Mouse (Mus musculus): ENCODE measurements around the gene Gm43552.

Gm43552 gene

DNA sequence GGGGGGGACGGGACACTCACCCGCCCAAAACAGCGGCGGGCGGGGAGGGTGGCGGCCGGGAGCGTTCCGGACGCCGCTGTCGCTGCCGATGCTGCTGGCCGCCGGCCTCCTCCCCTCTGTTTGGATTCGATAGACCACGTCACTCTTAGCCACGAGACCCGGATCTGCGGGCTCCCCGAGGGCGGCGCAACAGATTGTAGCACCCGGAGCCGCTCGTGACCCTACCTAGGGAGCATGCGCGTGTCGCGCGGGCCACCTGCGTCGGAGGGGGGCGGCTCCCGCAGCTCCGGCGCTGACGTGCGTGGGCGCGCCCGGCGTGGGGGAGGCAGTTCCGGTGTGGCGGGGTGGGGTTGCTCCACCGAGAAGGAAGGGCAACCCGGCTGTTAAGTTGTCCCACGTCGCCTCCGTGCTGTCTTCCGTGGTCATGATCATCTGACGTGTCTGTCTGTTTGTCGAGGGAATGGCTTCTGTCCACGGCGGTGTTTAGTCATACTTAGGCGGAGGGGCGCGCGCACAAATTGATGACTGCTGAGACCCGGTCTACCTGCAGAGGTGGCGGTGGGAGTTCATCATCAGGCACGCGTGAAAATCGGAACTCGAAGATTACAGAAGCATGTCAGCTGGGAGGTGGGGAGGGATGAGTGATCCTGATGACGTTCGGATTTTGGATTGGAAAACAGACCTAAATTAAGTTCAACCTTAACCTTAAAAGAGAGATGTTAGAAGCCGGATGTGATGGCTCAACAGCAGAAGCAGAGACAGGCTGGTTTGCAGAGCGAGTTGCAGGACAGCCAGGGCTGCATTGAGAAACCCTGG, at the start of gene Gm43552:
Gene Gm43552 (minus strand): TSS at position 118 of the 816 bp plus-strand sequence.
- POLR2A ChIA-PET, result interaction anchor here (0.7 to 3.2 kb wide), 36 partner anchors 8 to 386 kb away, joined by 3 to 19 read pairs (median 5); partner anchors contain the start of genes Lias (in 3 of the 4), Rpl9 (in 3 of the 4), Ugdh (in 3 of the 4) and Smim14 (in 2 of the 4)
- CTCF ChIA-PET, result interaction anchor here in 2 of 4 experiments (1.0 to 1.9 kb wide), 3 partner anchors 26 to 342 kb away, joined by 3 to 5 read pairs (median 3); no protein-coding TSS in a partner anchor

DNA sequence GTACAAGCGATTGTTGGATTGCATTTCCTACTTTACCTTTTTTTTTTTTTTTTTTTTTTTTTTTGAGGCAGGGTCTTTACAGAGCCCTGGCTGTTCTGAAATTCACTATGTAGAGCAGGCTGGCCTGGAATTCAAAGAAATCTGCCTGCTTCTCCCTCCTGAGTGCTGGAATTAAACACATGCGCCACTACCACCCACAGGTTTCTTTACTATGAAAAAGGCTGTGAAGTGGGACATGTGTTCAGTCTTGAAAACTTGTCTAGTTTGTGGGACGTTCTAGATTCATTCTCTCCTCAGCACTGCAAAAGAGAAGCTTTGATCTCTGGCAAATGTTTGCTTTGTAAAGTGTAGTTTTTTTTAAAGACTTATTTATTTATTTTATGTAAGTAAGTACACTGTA, 49.3 kb upstream of the Gm43552 start:
- CTCF ChIA-PET, result interaction anchor here in 2 of 4 experiments (1.3 to 1.4 kb wide), 2 partner anchors 16 kb away, joined by 3 to 5 read pairs; no protein-coding TSS in a partner anchor
- POLR2A ChIA-PET, result interaction anchor here (0.6 to 11.9 kb wide), 20 partner anchors 9 to 1049 kb away, joined by 3 to 72 read pairs (median 3); partner anchors contain the start of genes Lias (in 1 of the 4), Pds5a (in 1 of the 4) and Rpl9 (in 1 of the 4)

DNA sequence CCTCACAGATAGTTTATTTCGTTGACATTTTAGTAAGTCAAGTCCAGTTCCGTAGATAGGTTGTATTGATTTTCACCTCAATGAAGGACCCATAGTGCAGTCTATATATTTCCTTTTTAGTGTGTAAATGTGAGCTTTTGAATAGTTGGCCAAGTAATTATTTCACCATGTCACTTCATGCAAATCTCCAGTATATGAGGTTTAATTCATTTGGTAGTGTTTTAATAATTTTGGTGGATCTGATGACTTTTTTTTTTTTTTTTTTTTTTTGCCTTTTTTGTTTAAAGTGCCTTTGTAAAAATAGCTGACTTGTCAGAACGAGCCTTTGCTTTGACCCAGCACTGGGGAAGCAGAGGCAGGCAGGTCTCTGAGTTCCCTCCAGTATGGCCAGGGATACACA, 47.2 kb upstream of the Gm43552 start:
- POLR2A ChIA-PET, result interaction anchor here (0.6 to 6.8 kb wide), 34 partner anchors 9 to 1299 kb away, joined by 3 to 119 read pairs (median 3); partner anchors contain the start of genes Lias (in 2 of the 4), Rpl9 (in 2 of the 4), Gm43552 (in 1 of the 4) and N4bp2 (in 1 of the 4)
- CTCF ChIA-PET, result interaction anchor here in 2 of 4 experiments (0.6 to 1.0 kb wide), 4 partner anchors 9 to 1375 kb away, joined by 3 to 5 read pairs (median 4); no protein-coding TSS in a partner anchor

DNA sequence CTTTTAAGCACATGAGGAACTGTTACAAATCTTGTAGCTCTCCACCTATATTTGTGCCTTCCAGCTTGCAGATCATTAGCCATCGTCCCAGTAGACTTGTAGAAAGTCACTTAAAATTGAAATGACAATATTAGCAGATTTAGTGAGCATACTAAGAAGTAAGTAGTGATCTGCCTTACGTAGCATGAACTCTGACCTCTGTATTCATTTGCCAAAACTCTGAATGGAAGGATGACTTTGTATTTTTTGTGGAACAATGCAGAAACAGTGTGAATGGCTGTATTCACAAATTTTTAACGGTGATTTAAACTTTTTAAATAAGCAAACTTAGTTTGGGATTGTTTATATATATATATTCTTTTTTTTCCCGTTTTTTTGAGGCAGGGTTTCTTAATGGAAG, 46.2 kb upstream of the Gm43552 start:
- CTCF ChIA-PET, result no interaction called here
- POLR2A ChIA-PET, result interaction anchor here in 3 of 4 experiments (0.8 to 6.8 kb wide), 9 partner anchors 8 to 161 kb away, joined by 3 to 119 read pairs (median 25); partner anchors contain the start of genes Lias (in 1 of the 3) and Rpl9 (in 1 of the 3)

DNA sequence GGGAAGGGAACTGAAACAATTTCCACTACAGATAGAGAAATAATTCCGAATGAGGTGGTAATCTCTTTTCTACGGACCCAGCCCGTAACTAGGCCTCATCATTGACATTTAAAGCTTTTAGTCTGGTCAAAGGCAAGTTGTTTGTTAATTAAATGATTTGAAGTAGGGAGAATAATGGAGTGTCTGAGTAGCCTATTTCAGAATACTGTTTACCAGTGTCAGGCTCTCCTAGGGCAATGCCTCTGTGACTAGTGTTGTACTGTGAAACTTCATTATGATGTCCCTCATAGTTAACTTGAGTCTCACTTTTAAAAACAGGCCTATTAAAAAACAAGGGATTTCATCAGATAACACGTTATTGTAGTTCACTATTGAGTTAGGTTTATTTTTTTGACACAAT, 45.5 kb upstream of the Gm43552 start:
- POLR2A ChIA-PET, result interaction anchor here (0.5 to 6.8 kb wide), 20 partner anchors 8 to 202 kb away, joined by 3 to 119 read pairs (median 8); partner anchors contain the start of genes Lias (in 3 of the 4) and Rpl9 (in 3 of the 4)
- CTCF ChIA-PET, result interaction anchor here in 1 of 4 experiments (0.5 to 4.5 kb wide), 2 partner anchors 12 to 182 kb away, joined by 3 to 30 read pairs; no protein-coding TSS in a partner anchor

DNA sequence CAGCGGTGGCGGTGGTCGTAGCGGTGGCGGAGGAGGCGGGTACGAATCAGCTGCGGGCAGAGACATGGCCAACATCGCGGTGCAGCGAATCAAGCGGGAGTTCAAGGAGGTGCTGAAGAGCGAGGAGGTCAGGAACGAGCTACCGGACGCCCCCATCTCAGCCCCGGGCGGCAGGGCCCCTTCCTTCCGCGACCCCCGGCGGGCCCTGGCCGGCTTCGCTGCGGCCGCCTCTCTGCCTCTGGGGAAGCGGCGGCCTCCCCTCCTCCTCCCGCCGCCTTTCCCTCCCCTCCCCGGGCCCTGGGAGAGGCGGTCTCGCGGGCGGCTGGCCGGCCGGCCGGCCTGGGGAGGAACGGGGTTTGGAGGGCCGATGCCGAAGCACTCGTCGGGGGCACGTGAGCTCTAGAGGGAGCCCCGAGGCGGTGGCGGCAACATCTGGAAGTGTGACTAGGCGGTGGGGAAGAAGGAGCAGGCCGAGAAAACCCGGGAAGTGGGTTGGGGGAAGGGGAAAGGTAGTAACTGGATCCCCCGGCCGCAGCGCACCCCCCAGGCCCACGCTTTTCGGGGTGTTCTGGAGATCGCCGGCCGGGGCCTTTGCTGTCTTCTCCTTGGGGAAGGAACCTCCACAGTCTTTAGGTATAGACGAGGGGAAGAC, 44.9 kb upstream of the Gm43552 start:
- POLR2A ChIA-PET, result interaction anchor here (0.6 to 6.8 kb wide), 37 partner anchors 9 to 295 kb away, joined by 3 to 119 read pairs (median 6); partner anchors contain the start of genes Lias (in 3 of the 4), Rpl9 (in 3 of the 4), Gm43552 (in 1 of the 4) and Ugdh (in 1 of the 4)

DNA sequence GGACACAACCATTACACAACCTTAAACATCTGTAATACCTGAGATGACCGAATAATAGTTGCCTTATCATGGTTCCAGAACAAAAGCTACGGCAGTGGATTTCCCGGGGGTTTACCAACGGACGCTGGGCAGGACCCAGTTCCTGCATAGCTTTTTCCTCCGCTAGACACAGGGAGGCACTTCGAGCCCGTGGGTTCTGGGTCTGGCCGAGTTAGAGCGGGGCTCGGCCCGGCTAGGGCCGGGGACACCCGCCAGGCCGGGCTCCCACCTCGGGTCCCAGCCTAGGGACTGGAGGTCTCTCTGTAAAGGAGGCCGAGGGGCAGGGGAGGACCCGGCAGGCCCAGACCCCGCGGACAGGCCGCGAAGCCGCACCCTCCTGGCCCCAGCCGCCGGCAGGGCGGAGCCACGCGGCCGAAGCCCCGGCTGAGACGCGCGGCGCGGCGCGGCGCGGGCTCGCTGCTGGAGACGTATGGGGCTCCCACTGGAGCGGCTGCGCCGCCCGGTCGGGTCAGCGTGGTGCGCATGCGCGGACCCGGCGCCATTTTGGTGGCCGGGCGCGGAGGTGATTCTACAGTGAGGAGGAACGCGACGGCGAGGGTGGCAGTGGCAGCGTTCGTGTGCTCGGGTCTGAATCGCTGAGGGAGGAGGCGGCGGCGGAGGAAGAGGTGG, 44.3 kb upstream of the Gm43552 start, which contains the start of the genes Smim14 and Ube2k:
Gene Smim14 (minus strand): TSS at position 434 of the 669 bp plus-strand sequence.
Gene Ube2k (plus strand): TSS at position 483 of the 669 bp plus-strand sequence.
- CTCF ChIA-PET, result interaction anchor here (0.6 to 4.5 kb wide), 9 partner anchors 10 to 102 kb away, joined by 3 to 30 read pairs (median 6); partner anchors contain the start of gene Ugdh (in 1 of the 4)
- POLR2A ChIA-PET, result interaction anchor here (0.6 to 6.8 kb wide), 59 partner anchors 9 to 227 kb away, joined by 3 to 119 read pairs (median 4); partner anchors contain the start of genes Gm43552 (in 3 of the 4), Lias (in 3 of the 4), Rpl9 (in 3 of the 4) and Rfc1 (in 2 of the 4)

More for the DNA sequence above, 44.9 kb upstream of the Gm43552 start:
- CTCF ChIA-PET, result interaction anchor here in 2 of 4 experiments (1.1 to 4.5 kb wide), 3 partner anchors 9 to 12 kb away, joined by 3 to 30 read pairs (median 16); no protein-coding TSS in a partner anchor

DNA sequence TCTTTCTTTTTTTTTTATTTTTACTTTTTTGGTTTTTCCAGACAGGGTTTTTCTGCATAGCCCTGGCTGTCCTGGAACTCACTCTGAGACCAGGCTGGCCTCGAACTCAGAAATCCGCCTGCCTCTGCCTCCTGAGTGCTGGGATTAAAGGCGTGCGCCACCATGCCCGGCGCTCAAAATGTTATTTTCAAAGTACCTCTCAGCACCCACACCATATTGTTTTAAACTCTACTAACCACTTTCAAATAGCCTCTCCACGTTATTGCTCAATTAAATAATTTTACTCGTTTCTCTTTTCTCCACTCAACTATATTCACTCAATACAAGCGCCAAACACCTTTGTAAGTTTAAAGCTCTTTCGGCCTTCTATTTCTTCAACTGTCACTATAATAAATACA, 43.4 kb upstream of the Gm43552 start:
- ChIA-PET CTCF (interaction anchor here (0.5 to 4.5 kb wide), 16 partner anchors 10 to 1057 kb away, joined by 3 to 30 read pairs (median 4); partner anchors contain the start of gene Ugdh (in 1 of the 4)), POLR2A (interaction anchor here (0.6 to 6.8 kb wide), 46 partner anchors 10 to 228 kb away, joined by 3 to 119 read pairs (median 5); partner anchors contain the start of genes Gm43552 (in 3 of the 4), Lias (in 3 of the 4), Rpl9 (in 3 of the 4) and Rfc1 (in 2 of the 4))

DNA sequence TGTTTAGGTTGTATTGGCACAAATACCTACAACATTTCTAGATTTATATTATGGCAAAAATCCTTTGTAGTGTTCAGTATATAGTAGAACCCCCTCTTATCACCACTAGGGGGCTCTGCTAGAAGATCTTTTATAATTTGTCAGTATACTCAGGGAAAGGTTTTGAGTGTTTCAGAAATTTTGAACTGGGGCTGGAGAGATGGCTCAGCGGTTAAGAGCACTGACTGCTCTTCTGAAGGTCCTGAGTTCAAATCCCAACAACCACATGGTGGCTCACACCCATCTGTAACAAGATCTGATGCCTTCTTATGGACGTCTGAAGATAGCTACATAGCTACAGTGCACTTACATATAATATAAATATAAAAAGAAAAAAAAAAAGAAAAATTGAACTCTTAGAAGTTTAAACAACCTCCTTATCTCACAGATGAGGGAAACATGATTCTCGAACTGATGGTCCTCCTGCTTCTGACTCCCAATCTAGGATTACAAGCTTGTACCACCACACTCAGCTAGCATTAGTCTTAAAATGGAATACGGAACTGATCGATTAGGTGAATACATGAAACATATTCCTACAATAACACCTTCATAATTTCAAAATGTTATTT, 42.9 kb upstream of the Gm43552 start:
- ChIA-PET CTCF (interaction anchor here (0.5 to 4.5 kb wide), 17 partner anchors 9 to 1057 kb away, joined by 3 to 30 read pairs (median 5); partner anchors contain the start of gene Ugdh (in 1 of the 4)), POLR2A (interaction anchor here (0.7 to 6.8 kb wide), 38 partner anchors 10 to 229 kb away, joined by 3 to 119 read pairs (median 6); partner anchors contain the start of genes Lias (in 3 of the 4), Rpl9 (in 3 of the 4), Gm43552 (in 2 of the 4) and N4bp2 (in 1 of the 4))

DNA sequence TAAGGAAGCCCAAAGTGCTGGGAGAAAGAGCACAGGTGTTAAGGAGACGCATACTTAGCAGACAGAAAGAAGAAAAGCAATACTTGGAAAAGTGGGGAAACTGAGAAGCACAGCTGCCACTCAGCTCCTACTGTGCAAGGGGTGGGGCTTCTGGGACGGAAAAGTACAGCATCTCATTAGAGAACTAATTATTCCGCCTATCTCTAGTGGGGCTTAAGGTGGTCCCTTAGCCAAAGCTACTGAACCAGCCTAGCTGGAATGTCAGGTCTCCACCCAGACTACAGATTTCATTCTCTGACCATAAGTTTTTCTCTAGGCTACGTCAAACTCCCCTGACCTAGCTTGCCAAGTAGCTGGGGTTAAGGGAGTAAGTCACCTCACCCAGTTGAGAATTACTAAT, 41.9 kb upstream of the Gm43552 start:
- POLR2A ChIA-PET, result interaction anchor here (0.6 to 6.8 kb wide), 17 partner anchors 9 to 224 kb away, joined by 3 to 119 read pairs (median 4); partner anchors contain the start of genes Lias (in 2 of the 4), Rpl9 (in 2 of the 4) and Gm43552 (in 1 of the 4)
- CTCF ChIA-PET, result interaction anchor here in 3 of 4 experiments (0.6 to 4.5 kb wide), 9 partner anchors 8 to 119 kb away, joined by 3 to 30 read pairs (median 3); partner anchors contain the start of gene Ugdh (in 1 of the 3)

DNA sequence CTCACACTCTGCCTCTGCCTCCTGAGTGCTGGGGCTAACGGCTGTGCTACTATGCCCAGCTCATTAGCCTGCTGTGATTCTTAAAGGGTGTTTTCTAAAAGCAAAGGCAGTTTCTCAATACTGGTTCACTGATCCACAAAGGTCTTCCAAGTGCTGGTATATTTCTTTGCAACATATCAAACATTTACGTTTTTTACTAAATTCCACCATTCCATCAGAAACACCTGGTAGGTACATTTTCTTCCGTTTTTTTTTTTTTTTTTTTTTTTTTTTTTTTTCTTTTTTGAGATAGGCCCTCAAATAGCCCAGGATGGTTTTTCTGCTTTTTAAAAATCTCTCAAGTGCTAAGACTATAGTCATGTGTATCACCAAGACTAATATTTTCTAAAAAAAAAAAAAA, 38.6 kb upstream of the Gm43552 start:
- CTCF ChIA-PET, result interaction anchor here in 1 of 4 experiments (0.7 kb wide), 1 partner anchor 48 kb away, joined by 8 read pairs; no protein-coding TSS in a partner anchor
- POLR2A ChIA-PET, result interaction anchor here in 2 of 4 experiments (0.6 to 1.6 kb wide), 3 partner anchors 8 to 213 kb away, joined by 4 to 7 read pairs (median 4); partner anchors contain the start of genes Lias (in 1 of the 2) and Rpl9 (in 1 of the 2)

DNA sequence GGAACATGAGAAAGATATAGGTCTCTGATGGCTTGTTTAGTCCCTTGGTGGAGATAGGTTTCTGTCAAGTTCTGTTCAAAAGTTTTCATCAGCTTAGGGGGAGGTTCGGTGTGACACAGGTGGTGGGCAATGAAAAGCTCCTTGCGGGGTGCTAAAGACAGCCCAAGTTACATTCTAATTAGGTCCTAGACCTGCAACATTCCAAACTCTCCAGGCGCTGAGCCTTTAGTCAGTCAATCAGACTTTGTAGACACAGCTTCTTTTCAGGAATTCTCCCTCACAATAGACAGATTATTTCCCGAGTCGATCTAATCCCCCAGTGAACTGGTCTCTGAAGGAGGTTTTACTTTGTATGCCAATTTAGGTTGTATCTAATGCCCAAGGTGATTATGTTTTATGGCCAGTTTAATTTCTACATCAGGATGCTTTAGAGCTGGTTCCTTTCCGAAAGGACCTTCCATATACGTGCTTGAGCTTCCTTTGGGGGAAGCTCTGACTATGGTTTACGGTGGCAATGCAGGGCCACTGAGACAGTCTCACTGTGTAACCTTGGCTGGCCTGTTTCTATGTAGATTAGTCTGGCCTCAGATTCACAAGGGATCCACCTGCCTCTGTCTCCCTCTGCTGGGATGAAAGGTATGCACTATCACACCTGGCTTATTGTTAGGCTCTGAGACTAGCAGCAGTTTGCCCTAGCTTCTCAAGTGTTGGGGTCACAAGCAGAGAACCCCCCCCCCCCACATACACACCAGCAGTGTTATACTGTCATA, 33.2 kb upstream of the Gm43552 start:
- POLR2A ChIA-PET, result interaction anchor here (0.5 to 7.1 kb wide), 86 partner anchors 8 to 1505 kb away, joined by 3 to 119 read pairs (median 4); partner anchors contain the start of genes Gm43552 (in 4 of the 4), Lias (in 4 of the 4), Rpl9 (in 4 of the 4) and Smim14 (in 4 of the 4)
- CTCF ChIA-PET, result interaction anchor here (0.6 to 3.0 kb wide), 16 partner anchors 9 to 170 kb away, joined by 3 to 30 read pairs (median 4); partner anchors contain the start of genes Smim14 (in 2 of the 4), Ube2k (in 2 of the 4) and Gm43552 (in 1 of the 4)

DNA sequence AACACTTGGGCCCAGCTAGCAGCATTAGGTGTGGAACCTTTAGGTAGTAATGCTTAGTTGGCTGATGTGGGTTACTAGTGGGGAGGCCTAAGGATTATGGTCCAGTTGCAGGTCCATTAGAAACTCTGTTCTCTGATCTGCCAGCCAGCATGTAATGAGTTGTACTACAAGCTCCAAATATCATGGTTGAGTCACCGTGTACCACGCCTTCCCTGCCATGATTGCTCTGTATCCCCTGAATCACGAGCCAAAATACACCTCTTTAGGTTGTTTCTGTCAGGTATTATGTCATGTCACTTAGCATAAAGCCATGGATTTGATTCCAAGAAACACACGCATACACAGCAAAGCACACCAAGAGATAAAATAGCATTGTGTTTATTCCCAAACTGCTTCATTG, 32.2 kb upstream of the Gm43552 start:
- POLR2A ChIA-PET, result interaction anchor here (0.6 to 7.1 kb wide), 36 partner anchors 9 to 292 kb away, joined by 3 to 119 read pairs (median 5); partner anchors contain the start of genes Smim14 (in 4 of the 4), Ube2k (in 4 of the 4), Lias (in 3 of the 4) and Rpl9 (in 3 of the 4)
- CTCF ChIA-PET, result interaction anchor here (0.6 to 3.0 kb wide), 8 partner anchors 11 to 325 kb away, joined by 3 to 30 read pairs (median 6); partner anchors contain the start of genes Smim14 (in 2 of the 4) and Ube2k (in 2 of the 4)

DNA sequence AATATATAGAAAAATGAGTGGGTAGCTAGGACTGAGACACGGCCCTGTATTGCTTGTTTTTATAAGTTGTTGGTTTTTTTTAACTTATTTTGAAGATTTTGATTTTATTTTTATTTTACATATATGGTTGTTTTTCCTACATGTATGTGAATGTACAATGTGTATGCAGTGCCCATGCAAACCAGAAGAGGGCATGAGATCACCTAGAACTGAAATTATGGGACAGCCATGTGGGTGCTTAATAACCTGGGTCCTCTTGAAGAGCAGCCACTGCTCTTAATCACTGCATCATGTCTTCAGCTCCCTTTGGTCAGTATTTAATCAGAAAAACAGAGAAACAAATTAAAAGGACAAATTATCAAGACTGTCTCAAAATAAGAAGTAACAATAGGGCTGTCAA, 29.2 kb upstream of the Gm43552 start:
- POLR2A ChIA-PET, result interaction anchor here in 2 of 4 experiments (0.6 to 7.1 kb wide), 7 partner anchors 9 to 168 kb away, joined by 3 to 119 read pairs (median 4); partner anchors contain the start of genes Lias (in 1 of the 2), Rpl9 (in 1 of the 2), Smim14 (in 1 of the 2) and Ube2k (in 1 of the 2)
- CTCF ChIA-PET, result interaction anchor here in 1 of 4 experiments (1.2 kb wide), 1 partner anchor 12 kb away, joined by 3 read pairs; no protein-coding TSS in a partner anchor

All from embryonic stem cell, embryonic (primary cell).